Mouse (Mus musculus) adipose tissue, adult 10 weeks (tissue): ENCODE results near the gene Fbxo28. TPM values are rescaled to one million over a fixed set of nuclear protein-coding genes. Genes with fewer than 3 reads are reported as not detected.

ENCODE experiments used
- polyA plus RNA-seq: library from polyadenylated mRNA; stranded (reverse); fragments of 350-450 nt; fragmentation: Illumina TruSeq; extraction: RNeasy Lipid Tissue Mini Kit (QIAGEN cat#74804); gene quantifications from one replicate; pipeline ENCODE4 v1.2.3, GENCODE M21; 2014; ENCODE audit warnings: low read depth, low replicate concordance

Fbxo28 gene
- 16.3 TPM for polyA plus RNA-seq

GRCm38 (mm10) chr1:182340821-182341781, at the start of gene Fbxo28:
Gene Fbxo28 (minus strand): TSS chr1:182341629.

GRCm38 (mm10) chr1:182282091-182283075, 59.0 kb downstream of the Fbxo28 start, which contains the start of gene Degs1:
Gene Degs1 (minus strand): TSS chr1:182282804.

Other genes starting within 250 kb of the Fbxo28 start
- 117 TPM for gene Srp9, start 216.9 kb downstream of the Fbxo28 start, polyA plus RNA-seq
- gene Vmn1r1, start 177.1 kb downstream of the Fbxo28 start, polyA plus RNA-seq = not detected
- 92.2 TPM for gene Degs1, start 58.8 kb downstream of the Fbxo28 start, polyA plus RNA-seq
- gene Trp53bp2, start 67.5 kb upstream of the Fbxo28 start, polyA plus RNA-seq = 18.2 TPM
- gene Capn2, start 176.0 kb upstream of the Fbxo28 start, polyA plus RNA-seq = 102 TPM
- 1.5 TPM for gene Capn8, start 223.4 kb upstream of the Fbxo28 start, polyA plus RNA-seq